Comparison of ENCODE assay signal across 10 mouse cellular contexts in the genomic region with DNA sequence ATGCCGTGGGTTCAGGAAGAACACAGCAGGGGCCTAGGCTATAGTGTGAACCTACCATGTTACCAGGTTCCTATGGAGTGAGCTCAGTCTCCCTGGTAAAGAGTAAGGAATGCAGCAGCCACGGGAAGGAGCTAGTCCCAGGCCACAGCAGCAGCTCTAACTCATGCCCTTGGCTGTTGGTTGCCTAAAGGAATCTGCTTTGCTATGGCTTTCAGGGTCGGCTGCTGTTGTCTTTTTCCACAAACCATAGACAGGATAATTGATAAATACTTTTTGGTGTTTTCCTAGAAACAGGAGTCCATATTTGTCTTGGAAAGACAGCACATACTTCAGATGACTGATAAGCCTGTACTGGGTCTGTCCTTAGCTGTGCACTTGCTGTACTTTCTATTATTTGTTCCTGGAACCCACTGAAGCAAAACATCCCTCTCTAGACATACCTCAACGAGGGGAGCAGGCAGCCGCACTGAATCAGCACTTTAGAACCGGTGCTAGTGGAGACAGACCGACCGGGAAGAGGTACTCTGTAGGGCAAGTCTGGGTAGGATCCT.
DNase-seq lines count a peak whose midpoint lies in the region; ATAC-seq lines count a peak whose summit lies in the region.
"Had no signal": no experiment of that assay in that cellular context is flagged by ENCODE, and none has a peak within 500 bp of the region (broad histone marks: within the 10 kb centered on the region; RNA-seq: fewer than 3 reads in every experiment).

No protein-coding gene starts in this region.

- H3K4me3 ChIP-seq in intestine, embryonic 15.5 days (replicated peaks) = no peak overlapping the region
- H3K4me3 ChIP-seq in intestine, embryonic 16.5 days (ENCODE audit: low read length) = no peak overlapping the region
- H3K4me3 ChIP-seq in brown adipose tissue, adult 24 weeks (ENCODE audit: insufficient read depth, low read depth, low read length) = no peak overlapping the region
- H3K4me3 ChIP-seq: limb, embryonic 15.5 days had no signal

- peak overlapping the region; percentile 15; the same call in 1 of the 2 replicates for H3K27ac ChIP-seq in intestine, embryonic 15.5 days
- H3K27ac ChIP-seq in intestine, embryonic 16.5 days (ENCODE audit: low read length) = no peak overlapping the region
- peak overlapping the region; percentile 47; the same call in 1 of the 2 replicates for H3K27ac ChIP-seq in brown adipose tissue, adult 24 weeks (replicated peaks; ENCODE audit: low read depth, low read length)
- H3K27ac ChIP-seq: limb, embryonic 15.5 days had no signal

- H3K27me3 ChIP-seq in intestine, embryonic 15.5 days (replicated peaks) = no peaks in the 10 kb centered on the region
- no peaks in the 10 kb centered on the region for H3K27me3 ChIP-seq in intestine, embryonic 16.5 days (replicated peaks; ENCODE audit: control insufficient read depth, insufficient read depth, low read length)
- H3K27me3 ChIP-seq: CH12.LX; limb, embryonic 15.5 days had no signal

- H3K4me2 ChIP-seq in intestine, embryonic 15.5 days (replicated peaks) = no peak overlapping the region
- no peak overlapping the region for H3K4me2 ChIP-seq in intestine, embryonic 16.5 days (ENCODE audit: low read depth, low read length)
- H3K4me2 ChIP-seq: limb, embryonic 15.5 days had no signal

- no peaks in the 10 kb centered on the region for H3K9me3 ChIP-seq in intestine, embryonic 15.5 days
- H3K9me3 ChIP-seq in intestine, embryonic 16.5 days (ENCODE audit: control insufficient read depth, low read length) = no peaks in the 10 kb centered on the region
- H3K9me3 ChIP-seq: limb, embryonic 15.5 days had no signal

- H3K9ac ChIP-seq in intestine, embryonic 15.5 days = no peak overlapping the region
- H3K9ac ChIP-seq in intestine, embryonic 16.5 days (ENCODE audit: low read depth, low read length) = no peak overlapping the region
- H3K9ac ChIP-seq: limb, embryonic 15.5 days had no signal

- 40% methylated on average over 8 of the region's 8 CpGs for WGBS in intestine, embryonic 15.5 days
- 51% methylated on average over 8 of the region's 8 CpGs for WGBS in intestine, embryonic 16.5 days

- peak; percentile 79 for DNase-seq in kidney, adult 11 months
- DNase-seq in lung, postnatal 36 days = peak; percentile 54
- no peak for DNase-seq in urinary bladder, postnatal 4 days (ENCODE audit: low spot score in 2 of 2)
- DNase-seq in adrenal gland, adult 8-10 months = no peak
- DNase-seq in cerebellum, postnatal 4 days (ENCODE audit: low spot score in 2 of 2) = no peak

- no peak for ATAC-seq in intestine, embryonic 15.5 days
- ATAC-seq in intestine, embryonic 16.5 days = no peak

- H3K4me1 ChIP-seq in intestine, embryonic 15.5 days (replicated peaks) = peaks cover 4% of the 10 kb centered on the region
- peaks cover 16% of the 10 kb centered on the region; the same call in 1 of the 2 replicates for H3K4me1 ChIP-seq in intestine, embryonic 16.5 days (ENCODE audit: control insufficient read depth, insufficient read depth, low read length)
- peaks cover 42% of the 10 kb centered on the region for H3K4me1 ChIP-seq in brown adipose tissue, adult 24 weeks (ENCODE audit: control insufficient read depth, insufficient read depth, insufficient read length, low read length)

- no peaks in the 10 kb centered on the region for H3K36me3 ChIP-seq in intestine, embryonic 15.5 days
- 0 out of 2 replicates have a peak, but pooled peaks cover under 1% of the 10 kb centered on the region for H3K36me3 ChIP-seq in intestine, embryonic 16.5 days (ENCODE audit: control insufficient read depth, insufficient read depth, low read length)

Comparison
In these comparisons a context has a peak if more than half of its experiments do, and no peak if none do; other contexts are left out.
1. DNase-seq: peak in kidney, adult 11 months (single experiment) and lung, postnatal 36 days (single experiment); none in urinary bladder, postnatal 4 days (0 of 2), adrenal gland, adult 8-10 months (single experiment) and cerebellum, postnatal 4 days (0 of 2).